Mouse (Mus musculus): ENCODE measurements around the gene Phlpp1.
A peak's percentile ranks its signal among the peaks of the same experiment; 100 is the strongest.

Phlpp1 gene

DNA sequence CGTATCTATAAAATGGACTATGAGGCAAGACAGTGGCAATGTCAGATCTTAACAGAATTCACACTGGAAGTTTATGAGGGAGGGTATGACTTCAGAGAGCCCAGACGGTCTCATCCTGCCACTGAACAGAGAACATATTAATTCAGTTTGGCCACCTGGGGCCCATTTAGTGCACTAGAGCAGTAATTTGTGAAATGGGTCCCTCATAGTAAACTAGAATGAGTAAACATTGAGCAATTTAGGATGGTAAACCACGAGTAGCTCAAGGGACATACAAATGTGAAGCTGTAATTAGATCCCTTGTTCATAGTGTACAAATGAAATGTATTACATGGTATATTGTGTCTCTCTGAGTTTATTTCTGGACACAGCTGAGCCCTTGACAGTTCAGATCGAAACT lies 3.6 kb upstream of the Phlpp1 start:
- no peak for DNase-seq

DNA sequence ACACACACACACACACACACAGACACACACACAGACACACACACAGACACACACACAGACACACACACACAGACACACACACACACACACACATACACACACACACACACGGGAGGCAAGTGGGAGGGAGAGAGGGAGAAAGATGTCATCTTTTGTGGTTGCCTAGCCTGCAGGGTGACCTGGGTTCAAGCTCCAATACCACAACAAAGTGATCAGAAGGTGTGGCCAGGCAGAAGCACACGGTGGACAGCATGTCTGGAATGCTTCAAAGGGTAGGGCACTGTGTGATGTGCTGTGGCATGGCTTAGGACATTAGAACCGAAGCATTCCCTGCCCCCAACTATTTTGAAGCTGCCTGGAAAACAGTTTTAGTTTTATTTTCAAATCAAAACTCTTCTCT lies 2.8 kb upstream of the Phlpp1 start:
- DNase-seq: no peak

DNA sequence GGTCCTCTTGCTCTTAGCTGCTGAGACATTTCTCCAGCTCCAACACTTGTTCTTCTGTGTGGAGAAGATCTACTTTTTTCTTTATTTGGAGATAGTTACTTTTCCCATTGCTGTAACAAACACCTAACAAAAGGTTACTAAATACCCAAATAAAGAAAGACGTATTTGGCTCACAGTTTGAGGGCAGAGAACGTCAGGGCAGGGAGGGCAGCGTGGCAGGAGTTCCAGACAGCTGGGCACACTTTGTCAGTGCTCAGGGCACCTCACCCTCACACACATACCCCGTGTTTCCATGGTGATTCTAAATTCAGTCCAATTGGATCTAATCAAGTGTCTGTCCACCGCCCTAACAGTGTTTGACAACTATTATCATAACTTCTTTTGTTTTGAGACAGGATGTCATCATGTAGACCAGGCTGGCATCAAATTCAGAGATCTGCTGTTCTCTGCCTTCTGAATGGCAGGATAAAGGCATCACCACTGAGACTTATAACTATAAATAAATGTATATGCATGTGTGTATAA lies 1.7 kb upstream of the Phlpp1 start:
- DNase-seq: no peak

DNA sequence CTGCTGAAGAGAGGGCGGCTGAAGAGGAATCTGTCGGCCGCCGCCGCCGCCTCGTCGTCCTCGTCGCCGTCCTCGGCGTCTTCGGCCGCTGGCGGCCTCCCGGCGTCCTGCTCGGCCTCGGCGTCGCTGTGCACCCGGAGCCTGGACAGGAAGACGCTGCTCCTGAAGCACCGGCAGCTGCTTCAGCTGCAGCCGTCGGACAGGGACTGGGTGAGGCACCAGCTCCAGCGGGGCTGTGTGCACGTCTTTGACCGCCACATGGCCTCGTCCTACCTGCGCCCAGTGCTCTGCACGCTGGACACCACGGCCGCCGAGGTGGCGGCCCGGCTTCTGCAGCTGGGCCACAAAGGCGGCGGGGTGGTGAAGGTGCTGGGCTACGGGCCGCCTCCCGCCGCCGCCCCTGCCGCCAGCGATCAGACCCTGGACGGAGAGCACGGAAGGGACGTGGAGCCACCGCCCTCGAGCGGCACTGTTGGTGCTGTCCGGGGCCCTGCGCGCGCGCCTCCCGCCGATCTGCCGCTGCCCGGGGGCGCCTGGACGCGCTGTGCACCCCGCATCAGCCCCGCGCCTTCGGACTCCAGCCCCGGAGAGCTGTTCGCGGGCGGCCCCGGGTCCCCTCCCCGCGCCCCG lies 864 bp downstream of the Phlpp1 start:
- no peak for DNase-seq

DNA sequence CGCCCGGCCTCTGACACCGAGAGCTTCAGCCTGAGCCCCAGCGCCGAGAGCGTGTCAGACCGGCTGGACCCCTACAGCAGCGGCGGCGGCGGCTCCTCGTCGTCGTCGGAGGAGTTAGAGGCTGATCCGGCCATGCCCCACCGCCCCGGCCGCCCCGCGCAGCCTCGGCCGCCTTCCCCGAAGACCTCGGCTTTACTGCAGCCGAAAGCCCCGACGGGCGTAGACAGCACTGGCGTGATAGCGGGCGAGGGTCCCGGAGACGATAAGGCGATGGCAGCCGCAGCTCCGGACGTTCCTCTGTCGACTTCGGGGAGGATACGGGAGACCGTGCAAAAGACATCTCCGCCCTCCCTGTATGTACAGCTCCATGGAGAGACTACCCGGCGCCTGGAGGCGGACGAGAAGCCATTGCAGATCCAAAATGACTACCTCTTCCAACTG lies 1.4 kb downstream of the Phlpp1 start:
- peak; percentile 44 for DNase-seq

DNA sequence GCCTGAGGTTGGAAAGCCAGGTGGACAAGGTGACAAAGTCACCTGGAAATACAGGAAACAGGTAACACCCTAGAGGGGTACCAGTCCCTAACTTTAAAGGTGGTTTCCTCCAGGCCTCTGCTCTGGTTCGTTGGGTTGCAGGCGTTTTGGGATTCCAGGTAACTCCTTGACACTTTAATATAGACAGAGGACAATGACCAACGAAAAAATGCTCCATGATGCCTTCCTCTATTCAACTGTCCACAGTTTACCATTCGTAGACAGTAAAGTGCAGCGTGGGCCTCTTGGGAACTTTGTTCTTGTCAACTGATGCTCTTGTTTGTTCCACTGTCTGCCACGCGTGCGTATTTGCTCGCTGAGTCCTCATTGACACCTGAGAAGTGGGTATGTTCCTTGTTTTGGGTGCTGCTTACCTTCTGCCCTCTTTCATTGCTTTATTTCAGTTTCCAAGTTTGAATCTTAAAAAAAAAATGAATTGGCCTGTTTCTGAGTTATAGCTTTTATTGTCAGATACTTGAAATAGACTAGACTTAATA lies 2.1 kb downstream of the Phlpp1 start:
- DNase-seq: no peak

DNA sequence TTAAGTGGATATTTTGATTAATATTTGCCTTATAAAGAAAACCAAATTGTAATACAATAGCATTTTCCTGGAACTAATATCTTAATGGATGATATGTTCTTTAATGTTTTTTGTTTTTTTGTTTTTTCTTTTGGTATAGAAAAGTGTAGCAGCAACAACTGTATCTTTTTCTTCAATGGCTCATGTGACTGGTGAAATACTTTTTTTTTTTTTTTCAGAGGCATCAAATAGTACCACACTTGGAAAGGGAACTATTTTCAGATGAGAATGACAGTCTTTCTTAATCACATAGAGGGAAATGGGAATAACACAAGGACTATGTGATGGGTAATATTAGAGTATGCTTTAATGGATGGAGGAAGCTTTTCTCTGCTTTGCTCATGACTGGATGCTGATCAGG lies 3.0 kb downstream of the Phlpp1 start:
- DNase-seq: no peak

DNA sequence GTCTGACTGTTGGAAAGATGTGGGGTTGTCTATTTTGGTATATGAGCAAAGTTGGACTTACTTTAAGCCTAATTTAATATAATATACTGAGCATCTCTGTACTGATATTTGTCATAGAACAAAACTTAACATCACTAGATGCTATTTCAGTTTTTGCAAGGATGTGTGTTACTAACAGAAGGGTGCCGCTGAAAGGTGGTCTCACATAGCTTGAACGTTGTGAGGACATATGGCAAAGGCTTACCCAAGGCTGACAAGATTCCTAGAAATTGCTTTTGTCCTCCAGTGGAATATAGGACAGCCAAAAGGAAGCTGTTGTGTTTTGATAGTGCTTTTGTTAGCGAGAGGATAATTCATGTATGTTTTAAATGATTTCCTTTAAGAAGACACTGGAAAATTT lies 3.8 kb downstream of the Phlpp1 start:
- no peak for DNase-seq

- DNase-seq: no peak
Measured at GRCm38 (mm10) chr1:106176791-106177190, 5.2 kb downstream of the Phlpp1 start.

- no peak for DNase-seq
Measured at GRCm38 (mm10) chr1:106177868-106178790, 6.6 kb downstream of the Phlpp1 start.

GRCm38 (mm10) chr1:106183701-106184100 lies 12.1 kb downstream of the Phlpp1 start:
- no peak for DNase-seq

GRCm38 (mm10) chr1:106184780-106185460 lies 13.4 kb downstream of the Phlpp1 start:
- DNase-seq: no peak

DNA sequence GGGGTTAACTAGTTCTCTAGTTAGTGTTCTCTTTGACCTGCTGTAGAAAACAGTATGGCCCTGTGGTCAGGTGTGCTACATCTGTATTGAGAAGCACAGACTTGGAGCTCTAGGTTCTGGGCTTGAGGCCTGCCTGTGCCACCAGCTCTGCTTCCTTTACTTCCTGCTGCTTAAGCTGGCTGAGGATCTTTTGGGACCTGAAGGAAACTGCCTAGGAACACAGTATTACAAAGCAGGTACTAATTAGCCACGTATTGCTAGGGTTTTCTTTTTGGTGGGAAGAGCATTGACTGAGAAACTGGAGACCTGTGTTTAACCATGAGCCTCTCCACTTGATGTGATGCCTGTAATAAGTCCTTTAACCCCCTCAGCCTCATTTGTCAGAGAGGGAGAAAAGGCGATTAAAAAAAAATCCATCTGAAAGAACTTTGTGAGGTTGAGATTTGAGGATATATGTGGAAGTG lies 13.9 kb downstream of the Phlpp1 start:
- no peak for DNase-seq

- DNase-seq: no peak
Measured at GRCm38 (mm10) chr1:106186062-106186461, 14.5 kb downstream of the Phlpp1 start.

GRCm38 (mm10) chr1:106187480-106187879 lies 15.9 kb downstream of the Phlpp1 start:
- DNase-seq: no peak

GRCm38 (mm10) chr1:106188756-106189155 lies 17.2 kb downstream of the Phlpp1 start:
- no peak for DNase-seq

DNA sequence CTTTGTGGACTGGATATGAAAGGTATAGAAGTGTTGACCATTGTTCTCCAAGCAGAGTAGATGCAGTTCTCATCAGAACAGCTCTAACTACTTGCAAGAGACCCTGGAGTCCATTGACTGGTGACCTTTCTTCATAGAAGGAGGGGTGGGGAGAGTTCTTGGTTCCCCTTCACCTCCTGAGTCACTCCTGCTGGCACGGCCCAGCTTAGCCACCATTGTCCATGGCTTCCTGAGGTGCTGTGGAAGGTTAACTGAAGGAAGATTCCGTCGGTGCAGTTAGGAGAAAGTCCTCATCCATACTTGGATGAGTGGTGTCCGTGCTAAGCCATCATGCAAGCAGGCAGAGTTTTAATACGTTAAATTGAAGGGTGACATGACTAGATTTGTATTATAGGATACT lies 17.8 kb downstream of the Phlpp1 start:
- DNase-seq: no peak

GRCm38 (mm10) chr1:106190695-106191094 lies 19.1 kb downstream of the Phlpp1 start:
- no peak for DNase-seq

GRCm38 (mm10) chr1:106191885-106192284 lies 20.3 kb downstream of the Phlpp1 start:
- DNase-seq: no peak

GRCm38 (mm10) chr1:106192864-106193470 lies 21.4 kb downstream of the Phlpp1 start:
- no peak for DNase-seq

DNA sequence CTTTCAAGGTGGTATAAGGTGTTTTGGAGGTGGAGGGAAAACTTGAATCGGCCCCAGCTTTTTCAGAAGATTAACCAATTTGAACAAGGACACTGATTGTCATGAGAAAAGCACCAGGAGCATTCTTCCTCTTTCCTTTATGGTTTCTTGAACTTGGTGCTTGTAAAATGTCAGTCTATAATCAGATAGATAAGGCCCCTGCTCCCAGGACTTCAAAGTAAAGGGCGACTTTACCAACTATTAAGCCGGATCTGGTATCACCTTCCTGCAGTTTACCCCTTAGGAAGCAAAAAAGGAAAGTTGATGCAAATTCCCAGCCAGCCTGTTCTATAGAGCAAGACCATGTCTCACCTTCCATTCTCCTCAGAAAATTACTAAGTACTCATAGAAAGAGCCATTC lies 21.9 kb downstream of the Phlpp1 start:
- no peak for DNase-seq

DNA sequence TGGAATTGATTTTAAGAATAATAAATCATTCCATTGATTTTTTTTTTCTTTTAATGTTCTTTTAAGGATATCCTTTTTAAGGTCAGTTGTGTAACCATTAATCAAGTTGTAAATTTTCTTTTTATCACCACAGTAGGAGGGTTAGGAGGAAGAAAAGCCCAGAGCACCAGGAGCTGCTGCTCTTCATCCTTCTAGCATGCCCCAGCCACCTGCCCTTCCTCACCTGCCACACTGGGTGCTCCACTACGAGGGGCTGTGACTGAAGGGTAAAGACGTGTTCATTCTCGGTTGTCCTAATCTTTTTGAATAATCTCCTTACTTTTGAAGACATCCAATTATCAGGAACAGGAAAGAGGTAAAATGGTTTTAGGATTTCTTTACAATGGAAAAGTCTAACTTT lies 22.7 kb downstream of the Phlpp1 start:
- no peak for DNase-seq

DNA sequence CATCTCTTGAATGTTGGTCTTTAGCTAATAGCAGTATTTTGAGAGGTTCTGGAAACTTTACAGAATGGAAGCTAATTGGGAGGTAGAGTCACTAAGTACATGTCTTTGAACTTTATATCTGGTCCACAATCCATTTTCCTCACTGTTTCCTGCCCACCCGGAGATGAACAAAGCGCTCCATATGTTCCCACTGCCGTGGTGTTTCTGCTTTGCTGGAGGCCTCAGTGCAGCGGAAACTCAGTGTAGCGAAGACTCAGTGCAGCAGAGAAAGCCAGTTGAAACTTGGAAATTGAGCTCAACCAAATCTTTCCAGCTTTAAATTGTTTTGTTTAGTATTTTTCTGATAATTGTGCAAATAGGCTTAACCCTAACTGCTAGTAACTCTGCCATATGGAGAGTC lies 26.4 kb downstream of the Phlpp1 start:
- DNase-seq: no peak

Measured in thymus, postnatal 14 days (tissue).